Mouse (Mus musculus) limb, embryonic 12.5 days (tissue): ENCODE data around the gene Usp6nl. TPM values are rescaled to one million over a fixed set of nuclear protein-coding genes. Genes with fewer than 3 reads are reported as not detected.

ENCODE experiments used
- ATAC-seq: fragments of 200-750 bp; cut with Nextera tagmentation; 2 replicates; pipeline ENCODE4 v1.8.0; 2017; ENCODE audit warnings: low read depth, moderate TSS enrichment; ENCODE audit not compliant: insufficient number of reproducible peaks, insufficient read depth, low FRiP score, low TSS enrichment
- H3K27ac ChIP-seq: fragments of 300-500 bp; sonication (generic); 2 replicates; pipeline ENCODE4 v1.5.1; 2016; ENCODE audit warnings: mild to moderate bottlenecking, moderate library complexity
- H3K27me3 ChIP-seq: fragments of 300-500 bp; sonication (generic); 2 replicates; pipeline ENCODE4 v1.6.1; 2016; ENCODE audit warnings: mild to moderate bottlenecking, moderate library complexity
- H3K36me3 ChIP-seq: fragments of 300-500 bp; sonication (generic); 2 replicates; pipeline ENCODE4 v1.6.1; 2016; ENCODE audit warnings: mild to moderate bottlenecking, moderate library complexity
- H3K4me1 ChIP-seq: fragments of 300-500 bp; sonication (generic); replicated peaks from 2 replicates; pipeline ENCODE4 v1.6.1; 2016
- H3K4me2 ChIP-seq: fragments of 300-500 bp; sonication (generic); 2 replicates; pipeline ENCODE4 v1.6.1; 2016; ENCODE audit warnings: mild to moderate bottlenecking, moderate library complexity
- H3K4me3 ChIP-seq: fragments of 300-500 bp; sonication (generic); replicated peaks from 2 replicates; pipeline ENCODE4 v1.5.1; 2016; ENCODE audit warnings: mild to moderate bottlenecking
- H3K9ac ChIP-seq: fragments of 300-500 bp; sonication (generic); replicated peaks from 2 replicates; pipeline ENCODE4 v1.6.1; 2016; ENCODE audit warnings: mild to moderate bottlenecking, moderate library complexity
- H3K9me3 ChIP-seq: fragments of 300-500 bp; sonication (generic); 2 replicates; pipeline ENCODE4 v1.6.1; 2016; ENCODE audit warnings: mild to moderate bottlenecking, moderate library complexity
- WGBS: fragments of 180-500 bp; shearing (Covaris S2); methylation state at CpG from one replicate; pipeline ENCODE4 v1.1.7; 2016; 5-methylcytosine and 5-hydroxymethylcytosine counted together
- polyA plus RNA-seq: library from polyadenylated mRNA; unstranded; fragments of >200 nt; fragmentation: Nextera tagmentation; extraction: Ambion mirVana; gene quantifications from 2 replicates; pipeline ENCODE4 v1.2.1, GENCODE M21; 2016

Usp6nl gene
- polyA plus RNA-seq, 1 experiment from 2014 or later = 16.1 TPM

DNA sequence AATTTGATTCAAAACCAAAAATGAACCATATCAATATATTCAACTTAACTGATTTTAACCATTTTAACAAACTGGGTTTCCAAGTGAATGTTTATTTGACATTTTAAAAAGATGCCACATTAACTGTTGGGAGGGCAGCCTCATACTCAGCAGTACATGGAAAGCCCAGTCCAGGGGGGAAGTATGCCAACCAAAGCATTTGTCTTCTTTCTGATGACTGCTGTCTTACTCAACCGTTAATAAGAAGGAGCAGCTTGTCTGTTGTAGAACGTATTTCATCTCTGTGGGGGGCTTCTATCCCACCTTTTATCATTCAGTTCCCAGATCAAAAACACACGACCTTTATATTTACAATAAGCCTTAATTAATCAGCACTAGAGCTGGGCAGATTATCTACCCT is 74.7 kb downstream of the Usp6nl start:
- Histone ChIP-seq H3K9ac (no peak overlapping the region), H3K4me1 (no peaks in the 10 kb centered on the region), H3K9me3 (no peaks in the 10 kb centered on the region), H3K4me3 (no peak overlapping the region), H3K27ac (no peak overlapping the region), H3K4me2 (no peak overlapping the region), H3K36me3 (peaks cover 19% of the 10 kb centered on the region; the same call in 1 of the 2 replicates), H3K27me3 (no peaks in the 10 kb centered on the region)
- WGBS = 45% methylated on average over 3 of the region's 3 CpGs
- ATAC-seq = no peak

DNA sequence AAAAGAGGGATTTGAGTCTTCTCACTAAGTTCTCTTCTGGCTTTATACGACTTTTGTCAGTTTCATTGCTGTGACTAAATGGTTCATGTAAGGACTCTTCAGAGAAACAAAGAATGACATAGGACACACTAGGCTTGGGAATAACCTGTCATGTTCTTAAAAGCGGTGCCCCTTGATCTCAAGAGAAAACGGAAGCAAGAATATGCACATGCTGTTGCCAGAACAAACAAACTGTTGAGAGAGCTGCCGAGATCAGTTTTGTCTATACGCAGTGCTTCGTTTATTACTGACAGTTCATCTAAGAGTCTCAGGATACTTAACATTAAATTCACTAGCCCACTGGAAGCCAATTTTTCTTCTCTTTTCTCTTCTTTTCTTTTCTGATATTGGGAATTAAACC is 76.4 kb downstream of the Usp6nl start:
- no peak overlapping the region for H3K4me3 ChIP-seq
- H3K4me1 ChIP-seq = peaks cover 11% of the 10 kb centered on the region
- H3K4me2 ChIP-seq = no peak overlapping the region
- no peak for ATAC-seq
- no peak overlapping the region for H3K9ac ChIP-seq
- H3K9me3 ChIP-seq = no peaks in the 10 kb centered on the region
- no peak overlapping the region for H3K27ac ChIP-seq
- H3K27me3 ChIP-seq = no peaks in the 10 kb centered on the region
- peaks cover 17% of the 10 kb centered on the region; the same call in 1 of the 2 replicates for H3K36me3 ChIP-seq
- 91% methylated on average over 6 of the region's 6 CpGs for WGBS

DNA sequence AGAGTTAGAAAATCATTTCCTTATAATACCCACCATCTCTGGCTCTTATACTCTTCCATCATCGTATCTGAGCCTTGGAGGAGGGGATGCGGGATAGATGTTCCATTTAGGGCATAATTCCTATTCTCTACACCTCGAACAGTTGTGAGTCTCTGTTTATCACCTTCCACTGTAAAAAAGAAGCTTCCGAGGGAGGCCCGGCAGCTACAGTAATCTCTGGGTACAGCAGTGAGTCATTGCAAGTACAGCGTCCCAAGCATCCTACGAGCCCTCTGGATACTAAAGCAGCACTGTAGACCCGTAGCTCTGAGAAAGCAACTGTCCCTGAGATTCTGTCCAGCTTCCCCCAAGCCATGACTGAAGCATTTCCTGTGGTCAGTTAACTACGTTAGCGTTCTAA is 78.6 kb downstream of the Usp6nl start:
- Histone ChIP-seq H3K9ac (no peak overlapping the region), H3K36me3 (peaks cover 9% of the 10 kb centered on the region; the same call in 1 of the 2 replicates), H3K4me1 (peaks cover 15% of the 10 kb centered on the region), H3K27me3 (no peaks in the 10 kb centered on the region), H3K9me3 (no peaks in the 10 kb centered on the region), H3K4me2 (no peak overlapping the region), H3K27ac (no peak overlapping the region), H3K4me3 (no peak overlapping the region)
- ATAC-seq = no peak
- WGBS = 85% methylated on average over 10 of the region's 10 CpGs

DNA sequence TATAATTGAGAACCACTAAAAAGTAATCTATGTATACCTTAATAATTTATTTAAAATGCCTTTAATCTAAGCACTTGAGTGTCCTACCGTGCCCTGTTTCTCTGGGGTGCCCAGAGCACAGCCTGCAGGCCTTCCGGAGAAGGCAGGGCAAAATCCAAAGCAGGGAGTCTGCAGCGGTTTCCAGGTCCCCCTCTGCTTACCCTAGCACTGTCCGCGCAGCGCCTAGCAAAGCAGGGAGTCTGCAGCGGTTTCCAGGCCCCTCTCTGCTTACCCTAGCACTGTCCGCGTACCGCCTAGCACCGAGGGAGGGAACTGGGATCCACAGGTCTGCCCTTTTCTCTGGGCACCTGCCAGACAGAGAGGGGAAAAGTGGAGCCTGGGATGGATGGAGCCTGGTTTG is 80.9 kb downstream of the Usp6nl start:
- H3K4me3 ChIP-seq = no peak overlapping the region
- no peak overlapping the region for H3K4me2 ChIP-seq
- peak; percentile 48; the same call in 1 of the 2 replicates for ATAC-seq
- no peaks in the 10 kb centered on the region for H3K9me3 ChIP-seq
- peaks cover 7% of the 10 kb centered on the region; the same call in 1 of the 2 replicates for H3K36me3 ChIP-seq
- peak overlapping the region; percentile 35; the same call in 1 of the 2 replicates for H3K27ac ChIP-seq
- WGBS = 9% methylated on average over 11 of the region's 11 CpGs
- H3K27me3 ChIP-seq = no peaks in the 10 kb centered on the region
- H3K9ac ChIP-seq = no peak overlapping the region
- H3K4me1 ChIP-seq = peaks cover 24% of the 10 kb centered on the region

DNA sequence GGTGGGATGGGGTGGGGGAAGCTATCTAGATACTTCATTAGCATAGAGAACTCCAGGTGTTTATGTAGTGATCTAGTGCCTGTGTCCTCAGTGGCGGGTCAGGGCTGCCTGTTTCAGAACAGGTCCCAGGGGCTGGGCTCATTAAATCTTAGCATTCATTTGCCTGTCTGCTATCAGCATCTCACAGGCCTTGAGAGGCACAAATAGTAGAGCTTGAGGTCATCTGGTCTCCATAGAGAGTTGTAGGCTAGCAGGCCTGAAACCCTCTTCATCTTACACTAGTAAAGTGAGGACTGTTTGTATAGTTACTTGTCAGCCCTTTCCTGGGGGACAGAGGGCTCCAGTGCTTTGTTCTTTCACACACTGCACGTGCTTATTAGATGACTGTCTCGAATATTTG is 81.5 kb downstream of the Usp6nl start:
- no peak overlapping the region for H3K9ac ChIP-seq
- H3K4me3 ChIP-seq = no peak overlapping the region
- H3K36me3 ChIP-seq = peaks cover 7% of the 10 kb centered on the region; the same call in 1 of the 2 replicates
- 61% methylated on average over 3 of the region's 3 CpGs for WGBS
- ATAC-seq = no peak
- no peaks in the 10 kb centered on the region for H3K9me3 ChIP-seq
- peaks cover 25% of the 10 kb centered on the region for H3K4me1 ChIP-seq
- no peak overlapping the region for H3K4me2 ChIP-seq
- H3K27ac ChIP-seq = 0 out of 2 replicates have a peak overlapping the region, but pooled peaks have one; percentile 35
- H3K27me3 ChIP-seq = no peaks in the 10 kb centered on the region

DNA sequence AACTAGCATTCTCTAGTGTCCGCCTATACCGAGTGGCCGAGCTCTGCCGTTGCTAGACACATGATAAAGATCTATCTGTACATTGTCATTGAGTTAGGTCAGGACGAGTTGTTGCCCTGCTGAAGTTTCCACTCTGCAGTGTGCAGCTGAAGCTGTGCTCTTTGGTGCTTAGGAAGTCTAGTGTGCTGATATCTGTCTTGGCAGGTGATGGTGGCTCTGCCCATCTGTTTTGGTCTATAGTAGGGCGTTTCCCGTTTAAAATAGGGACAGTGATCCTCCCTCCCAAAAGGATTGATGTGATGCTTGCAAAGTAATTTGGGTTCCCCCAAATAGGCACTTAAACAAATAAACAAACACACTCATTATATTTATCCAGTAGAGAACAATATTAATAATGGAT is 82.2 kb downstream of the Usp6nl start:
- ATAC-seq = no peak
- WGBS = 83% methylated on average over 7 of the region's 7 CpGs

DNA sequence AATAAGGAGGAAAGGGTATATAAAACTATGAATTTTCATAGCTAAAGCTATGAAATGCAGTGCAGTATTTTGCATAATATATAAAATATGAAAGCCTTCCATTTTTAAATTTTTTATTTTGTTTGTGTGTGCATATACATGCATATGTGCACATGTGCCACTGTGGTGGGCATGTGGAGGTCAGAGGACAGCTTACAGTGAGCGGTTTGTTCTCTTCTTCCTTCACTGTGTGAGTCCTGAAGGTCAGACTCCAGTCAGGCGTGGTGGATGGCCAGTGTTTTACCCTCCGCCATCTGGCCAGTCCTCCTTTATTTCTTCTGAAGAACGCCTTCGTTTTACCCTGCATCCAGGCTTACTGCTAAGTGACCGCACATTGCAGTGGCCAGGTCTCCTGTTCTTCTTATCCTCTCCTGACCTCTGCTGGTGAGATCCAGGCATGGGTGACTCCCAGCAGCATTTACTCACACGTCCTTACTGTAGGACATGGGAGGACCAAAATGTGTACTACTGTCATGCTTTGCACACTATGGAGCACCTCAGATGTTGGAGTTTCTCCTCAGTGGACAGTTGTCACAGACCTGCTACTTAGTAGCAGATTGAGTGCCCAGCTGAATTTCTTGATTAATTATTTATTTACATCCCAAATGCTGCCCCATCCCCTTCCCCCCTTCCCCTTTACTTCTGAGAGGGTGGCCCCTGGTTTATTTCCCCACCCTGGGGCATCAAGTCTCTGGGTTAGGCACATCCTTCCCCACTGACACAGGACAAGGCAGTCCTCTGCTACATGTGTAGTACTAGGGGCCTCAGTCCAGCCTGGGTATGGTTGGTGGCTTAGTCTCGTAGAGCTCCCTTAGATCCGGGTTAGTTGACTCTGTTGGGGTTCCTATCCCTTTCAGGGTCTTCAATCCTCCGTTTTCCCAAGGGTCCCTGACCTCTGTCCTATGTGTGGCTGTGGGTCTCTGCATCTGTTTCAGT is 82.9 kb downstream of the Usp6nl start:
- Histone ChIP-seq H3K9ac (no peak overlapping the region), H3K4me3 (no peak overlapping the region), H3K27me3 (no peaks in the 10 kb centered on the region), H3K9me3 (no peaks in the 10 kb centered on the region), H3K4me2 (no peak overlapping the region), H3K36me3 (peaks cover 10% of the 10 kb centered on the region), H3K4me1 (peaks cover 31% of the 10 kb centered on the region), H3K27ac (no peak overlapping the region)
- 34% methylated on average over 10 of the region's 10 CpGs for WGBS
- ATAC-seq = peak; percentile 26; the same call in 1 of the 2 replicates

More for the DNA sequence above, 82.2 kb downstream of the Usp6nl start:
- Histone ChIP-seq H3K27ac (no peak overlapping the region), H3K9me3 (no peaks in the 10 kb centered on the region), H3K4me3 (no peak overlapping the region), H3K4me2 (no peak overlapping the region), H3K9ac (no peak overlapping the region), H3K4me1 (peaks cover 31% of the 10 kb centered on the region), H3K36me3 (peaks cover 5% of the 10 kb centered on the region; the same call in 1 of the 2 replicates), H3K27me3 (no peaks in the 10 kb centered on the region)

DNA sequence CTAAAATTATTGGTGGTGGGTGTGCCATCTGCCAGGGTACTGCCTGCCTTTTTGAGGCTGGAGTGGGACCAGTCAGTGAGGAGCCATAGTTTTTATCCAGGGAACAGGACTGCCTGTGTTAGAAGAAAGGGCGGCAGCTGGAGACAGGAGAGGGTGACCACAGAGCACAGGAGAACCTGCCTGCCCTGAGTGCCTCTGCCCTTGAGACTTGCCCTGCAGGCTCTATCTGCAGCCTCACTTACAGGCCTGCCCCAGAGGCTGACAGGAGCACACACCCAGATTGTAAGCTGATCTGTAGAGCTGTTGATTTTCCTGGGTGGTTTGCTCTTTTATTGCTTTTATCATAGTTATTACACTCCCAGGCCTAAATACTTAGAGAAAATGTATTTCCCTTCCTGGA is 85.2 kb downstream of the Usp6nl start:
- WGBS = 50% methylated on average over 1 of the region's 1 CpGs
- Histone ChIP-seq H3K27me3 (no peaks in the 10 kb centered on the region), H3K27ac (peak overlapping the region; percentile 50; the same call in 1 of the 2 replicates)

DNA sequence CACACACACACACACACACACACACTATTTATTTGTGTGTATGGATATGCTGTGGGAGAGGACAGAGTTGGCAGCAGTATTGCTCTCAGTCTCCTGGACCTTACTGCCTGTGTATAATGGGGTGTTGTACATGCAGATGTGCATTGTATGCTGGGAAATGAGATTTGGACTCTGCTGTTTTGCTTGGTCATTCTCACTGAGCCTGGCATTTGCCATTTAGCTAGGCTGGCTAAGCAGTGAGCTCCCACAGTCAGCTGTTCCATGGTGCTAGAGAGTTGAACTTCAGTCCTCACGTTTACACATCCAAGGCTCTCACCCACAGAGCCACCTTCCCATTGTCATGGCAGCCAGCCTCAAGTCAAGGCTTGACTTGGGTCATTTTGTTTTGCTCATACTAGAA is 90.2 kb downstream of the Usp6nl start:
- 93% methylated on average over 1 of the region's 1 CpGs for WGBS
- ATAC-seq = no peak
- peaks cover 51% of the 10 kb centered on the region for H3K36me3 ChIP-seq
- H3K27ac ChIP-seq = no peak overlapping the region
- no peaks in the 10 kb centered on the region for H3K27me3 ChIP-seq
- no peak overlapping the region for H3K9ac ChIP-seq
- no peak overlapping the region for H3K4me2 ChIP-seq
- peaks cover 12% of the 10 kb centered on the region for H3K4me1 ChIP-seq
- no peaks in the 10 kb centered on the region for H3K9me3 ChIP-seq
- H3K4me3 ChIP-seq = no peak overlapping the region

More for the DNA sequence above, 85.2 kb downstream of the Usp6nl start:
- H3K9me3 ChIP-seq = no peaks in the 10 kb centered on the region
- H3K4me3 ChIP-seq = no peak overlapping the region
- peaks cover 28% of the 10 kb centered on the region for H3K4me1 ChIP-seq
- no peak overlapping the region for H3K4me2 ChIP-seq
- no peak for ATAC-seq
- no peak overlapping the region for H3K9ac ChIP-seq
- peaks cover 24% of the 10 kb centered on the region for H3K36me3 ChIP-seq

DNA sequence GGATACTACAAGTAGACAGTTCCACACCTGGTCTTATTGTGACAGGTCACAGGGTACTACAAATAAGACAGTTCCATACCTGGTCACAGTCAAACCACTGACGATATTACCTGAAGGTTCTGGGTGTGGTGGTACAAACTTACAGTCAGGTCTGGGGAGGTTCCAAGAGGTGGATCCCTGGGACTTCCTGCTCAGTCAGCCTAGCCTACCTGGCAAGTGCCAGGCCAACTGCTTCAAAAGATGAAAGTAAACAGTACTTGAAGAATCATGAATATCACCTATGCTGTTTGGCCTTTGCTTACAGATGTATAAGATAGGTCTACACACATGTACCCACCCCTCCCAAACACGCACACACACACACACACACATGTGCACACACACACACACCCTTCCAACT is 91.3 kb downstream of the Usp6nl start:
- Histone ChIP-seq H3K36me3 (peaks cover 56% of the 10 kb centered on the region), H3K9me3 (no peaks in the 10 kb centered on the region), H3K4me1 (peaks cover 8% of the 10 kb centered on the region), H3K4me3 (no peak overlapping the region), H3K4me2 (no peak overlapping the region), H3K27me3 (no peaks in the 10 kb centered on the region), H3K9ac (no peak overlapping the region), H3K27ac (no peak overlapping the region)
- ATAC-seq = no peak
- WGBS = 98% methylated on average over 2 of the region's 2 CpGs

DNA sequence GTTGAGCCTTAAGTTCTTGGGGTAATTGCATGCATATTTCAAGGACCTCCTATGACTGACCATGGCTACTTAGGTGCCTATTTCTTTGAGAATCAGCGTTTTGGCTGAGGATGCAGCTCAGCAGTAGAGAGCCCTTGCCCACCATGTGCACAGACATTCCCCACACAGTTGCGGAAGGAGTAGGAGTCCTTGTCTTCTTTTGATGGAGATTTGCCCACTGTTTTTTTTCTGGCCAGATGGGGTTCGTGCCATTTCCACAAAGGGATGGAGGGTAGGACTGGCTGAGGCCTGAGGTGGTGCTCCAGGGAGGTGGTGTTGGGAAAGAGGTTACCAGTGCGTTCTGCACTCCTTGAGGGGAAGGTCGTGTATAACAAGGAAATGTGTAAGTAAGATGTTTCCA is 91.9 kb downstream of the Usp6nl start:
- no peak for ATAC-seq
- Histone ChIP-seq H3K4me3 (no peak overlapping the region), H3K27me3 (no peaks in the 10 kb centered on the region), H3K36me3 (peaks cover 54% of the 10 kb centered on the region), H3K4me1 (peaks cover 2% of the 10 kb centered on the region; the same call in 1 of the 2 replicates), H3K9ac (no peak overlapping the region), H3K9me3 (no peaks in the 10 kb centered on the region), H3K4me2 (no peak overlapping the region), H3K27ac (no peak overlapping the region)
- 92% methylated on average over 5 of the region's 5 CpGs for WGBS
